Mouse (Mus musculus): Measurements from ENCODE around the gene Aurka.

DNA sequence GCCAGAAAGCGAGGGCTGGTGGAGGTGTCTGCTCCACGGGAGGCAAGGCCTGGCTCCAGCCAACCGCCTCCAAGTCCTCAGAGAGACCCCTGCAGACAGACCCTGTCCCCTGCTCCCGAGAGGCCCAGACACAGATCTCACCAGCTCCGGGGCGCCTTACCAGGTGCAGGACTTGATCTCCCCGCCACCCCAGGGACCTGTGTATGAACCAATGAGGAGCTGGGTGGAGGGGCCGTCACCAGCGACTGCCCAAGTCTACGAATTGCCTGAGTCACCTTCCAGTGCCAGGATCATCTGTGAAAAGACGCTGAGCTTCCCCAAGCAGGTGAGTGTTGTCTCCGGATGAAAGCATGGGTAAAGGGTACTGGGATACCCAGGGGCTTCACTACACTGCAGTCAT lies 45.9 kb upstream of the Aurka start:
- TF ChIP-seq CTCF (IDR thresholded peaks at IDR 0.05; ENCODE audit: extremely low read depth, insufficient read length, insufficient replicate concordance, low read depth, low read length) (no peak), POLR2A (IDR thresholded peaks at IDR 0.05; ENCODE audit: low read depth, low read length) (no peak)
